Mouse (Mus musculus) retina, postnatal 7 days (tissue): ENCODE data around the gene Fen1.
"Not testable (repeated sequence)": the region's sequence is repeated elsewhere in the genome, so short reads cannot be mapped to it uniquely, and the experiment has no call there.

Experiments
- DNase-seq: peaks from one replicate; pipeline ENCODE4 v3.0.0-alpha.2; 2012; ENCODE audit warnings: low read depth, low spot score

The Fen1 gene

GRCm38 (mm10) chr19:10181225-10181624 lies 22.7 kb downstream of the Fen1 start:
- DNase-seq, result no peak

- no peak for DNase-seq
Observed at GRCm38 (mm10) chr19:10176941-10177372, 27.0 kb downstream of the Fen1 start.

- DNase-seq, result no peak
Observed at GRCm38 (mm10) chr19:10176477-10176876, 27.5 kb downstream of the Fen1 start.

GRCm38 (mm10) chr19:10174956-10175355 lies 29.0 kb downstream of the Fen1 start:
- DNase-seq, result no peak

GRCm38 (mm10) chr19:10173844-10174539 lies 30.0 kb downstream of the Fen1 start:
- DNase-seq, result no peak

GRCm38 (mm10) chr19:10173116-10173718 lies 30.8 kb downstream of the Fen1 start:
- DNase-seq, result no peak

GRCm38 (mm10) chr19:10171846-10172245 lies 32.1 kb downstream of the Fen1 start:
- no peak for DNase-seq

GRCm38 (mm10) chr19:10171359-10171758 lies 32.6 kb downstream of the Fen1 start:
- no peak for DNase-seq

- no peak for DNase-seq
Observed at GRCm38 (mm10) chr19:10170466-10170865, 33.5 kb downstream of the Fen1 start.

- not testable (repeated sequence) for DNase-seq
Observed at GRCm38 (mm10) chr19:10169692-10170330, 34.2 kb downstream of the Fen1 start.

- no peak for DNase-seq
Observed at GRCm38 (mm10) chr19:10169179-10169578, 34.8 kb downstream of the Fen1 start.

- no peak for DNase-seq
Observed at GRCm38 (mm10) chr19:10168441-10168840, 35.5 kb downstream of the Fen1 start.

- DNase-seq, result no peak
Observed at GRCm38 (mm10) chr19:10167951-10168350, 36.0 kb downstream of the Fen1 start.

GRCm38 (mm10) chr19:10167112-10167511 lies 36.9 kb downstream of the Fen1 start:
- no peak for DNase-seq

GRCm38 (mm10) chr19:10165928-10166327 lies 38.0 kb downstream of the Fen1 start:
- not testable (repeated sequence) for DNase-seq

GRCm38 (mm10) chr19:10163896-10164295 lies 40.1 kb downstream of the Fen1 start:
- DNase-seq, result no peak

GRCm38 (mm10) chr19:10157725-10158124 lies 46.2 kb downstream of the Fen1 start:
- no peak for DNase-seq

GRCm38 (mm10) chr19:10149189-10149588 lies 54.8 kb downstream of the Fen1 start:
- no peak for DNase-seq
